Mouse (Mus musculus): ENCODE results near the gene Ndfip2.

- TF ChIP-seq CEBPB (IDR thresholded peaks at IDR 0.05; ENCODE audit: insufficient read depth, poor library complexity, severe bottlenecking) (no peak), REST (IDR thresholded peaks at IDR 0.05; ENCODE audit: insufficient read depth, insufficient read length) (no peak), E2F4 (IDR thresholded peaks at IDR 0.05; ENCODE audit: insufficient read depth) (no peak), POLR2A (IDR thresholded peaks at IDR 0.05; ENCODE audit: insufficient read length, low read depth) (no peak), POLR2AphosphoS2 (IDR thresholded peaks at IDR 0.05; ENCODE audit: insufficient read length, low read depth) (no peak), USF1 (IDR thresholded peaks at IDR 0.05; ENCODE audit: low read depth) (no peak), MAX (IDR thresholded peaks at IDR 0.05; ENCODE audit: low read depth) (no peak), TCF12 (IDR thresholded peaks at IDR 0.05; ENCODE audit: insufficient read depth, poor library complexity, severe bottlenecking) (no peak), MYOG (IDR thresholded peaks at IDR 0.05; ENCODE audit: control insufficient read depth in 1 of 3, insufficient read depth in 1 of 3, insufficient read length in 2 of 3, low read depth in 2 of 3) (no peak), MYOD1 (IDR thresholded peaks at IDR 0.05; ENCODE audit: control insufficient read depth in 1 of 3, insufficient read length in 2 of 3, low read depth in 2 of 3) (no peak), TCF3 (IDR thresholded peaks at IDR 0.05; ENCODE audit: insufficient read length, low read depth) (no peak), SRF (IDR thresholded peaks at IDR 0.05; ENCODE audit: control insufficient read depth, insufficient read length, low read depth) (no peak)
Observed at GRCm38 (mm10) chr14:105292139-105292538, 33.8 kb downstream of the Ndfip2 start.

Measured in myocyte (in vitro differentiated cells).